Mouse (Mus musculus) intestine, embryonic 14.5 days (tissue): ENCODE results near the gene Gm20518. TPM values are rescaled to one million over a fixed set of nuclear protein-coding genes. Genes with fewer than 3 reads are reported as not detected.

ENCODE experiments used
- ATAC-seq: fragments of 200-750 bp; cut with Nextera tagmentation; replicated peaks from 2 replicates; pipeline ENCODE4 v1.8.0; 2017; ENCODE audit warnings: low read depth, moderate number of reproducible peaks, moderate TSS enrichment, moderate library complexity; ENCODE audit not compliant: low FRiP score, low TSS enrichment
- DNase-seq: peaks from one replicate; pipeline ENCODE4 v3.0.0-alpha.2; 2018; ENCODE audit warnings: low spot score
- H3K27ac ChIP-seq: fragments of 300-500 bp; sonication (generic); 2 replicates; pipeline ENCODE4 v1.5.1; 2014; ENCODE audit warnings: low read depth, mild to moderate bottlenecking, control low read depth
- H3K27me3 ChIP-seq: fragments of 300-500 bp; sonication (generic); replicated peaks from 2 replicates; pipeline ENCODE4 v1.6.1; 2014; ENCODE audit warnings: low read length, control low read depth; ENCODE audit not compliant: control insufficient read depth, insufficient read depth
- H3K36me3 ChIP-seq: fragments of 300-500 bp; sonication (generic); 2 replicates; pipeline ENCODE4 v1.6.1; 2014; ENCODE audit warnings: low read length, control low read depth; ENCODE audit not compliant: control insufficient read depth, insufficient read depth
- H3K4me1 ChIP-seq: fragments of 300-500 bp; sonication (generic); replicated peaks from 2 replicates; pipeline ENCODE4 v1.6.1; 2014; ENCODE audit warnings: low read length, control low read depth, mixed read lengths; ENCODE audit not compliant: control insufficient read depth, insufficient read depth
- H3K4me2 ChIP-seq: fragments of 300-500 bp; sonication (generic); 2 replicates; pipeline ENCODE4 v1.6.1; 2014; ENCODE audit warnings: low read length
- H3K4me3 ChIP-seq: fragments of 300-500 bp; sonication (generic); 2 replicates; pipeline ENCODE4 v1.5.1; 2014; ENCODE audit warnings: low read depth, low read length, control low read depth, mixed read lengths
- H3K9ac ChIP-seq: fragments of 300-500 bp; sonication (generic); 2 replicates; pipeline ENCODE4 v1.6.1; 2014; ENCODE audit warnings: mild to moderate bottlenecking, low read length
- H3K9me3 ChIP-seq: fragments of 300-500 bp; sonication (generic); 2 replicates; pipeline ENCODE4 v1.6.1; 2016; ENCODE audit warnings: low read length, control low read depth; ENCODE audit not compliant: control insufficient read depth
- WGBS: fragments of 180-500 bp; shearing (Covaris S2); extraction: QIAGEN DNeasy Blood & Tissue Kit; methylation state at CpG from one replicate; pipeline ENCODE4 v1.1.7; 2014; 5-methylcytosine and 5-hydroxymethylcytosine counted together
- polyA plus RNA-seq: library from polyadenylated mRNA; unstranded; fragments of >200 nt; fragmentation: Nextera tagmentation; extraction: Ambion mirVana; gene quantifications from 2 replicates; pipeline ENCODE4 v1.2.1, GENCODE M21; 2014

The Gm20518 gene
- polyA plus RNA-seq, 1 experiment from 2014 or later, result 0.37 TPM

DNA sequence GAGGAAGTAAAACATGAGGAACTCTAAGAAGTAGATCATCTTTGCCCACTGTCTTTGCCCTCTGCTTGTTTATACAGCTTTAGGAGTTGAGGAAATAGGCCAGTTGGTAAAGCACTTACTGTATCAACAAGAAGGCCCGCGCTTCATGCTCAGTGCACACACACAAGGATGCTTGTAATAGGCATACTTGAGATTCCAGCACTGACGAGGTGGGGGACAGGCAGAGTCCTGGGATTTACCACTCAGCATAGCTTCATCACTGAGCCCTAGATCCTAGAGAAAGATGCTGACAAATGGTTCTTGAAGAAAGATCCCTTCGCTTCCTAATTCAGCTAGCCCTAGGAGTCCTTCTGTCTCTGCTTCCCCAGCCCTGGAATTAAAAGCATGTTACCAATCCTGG lies 78.3 kb downstream of the Gm20518 start:
- 39% methylated on average over 4 of the region's 4 CpGs for WGBS
- Histone ChIP-seq H3K9me3 (no peaks in the 10 kb centered on the region), H3K4me1 (peaks cover 23% of the 10 kb centered on the region), H3K4me2 (no peak overlapping the region), H3K36me3 (0 out of 2 replicates have a peak, but pooled peaks cover 2% of the 10 kb centered on the region), H3K9ac (no peak overlapping the region), H3K27me3 (peaks cover 3% of the 10 kb centered on the region; the same call in 1 of the 2 replicates), H3K4me3 (no peak overlapping the region), H3K27ac (no peak overlapping the region)
- no peak for ATAC-seq
- no peak for DNase-seq

DNA sequence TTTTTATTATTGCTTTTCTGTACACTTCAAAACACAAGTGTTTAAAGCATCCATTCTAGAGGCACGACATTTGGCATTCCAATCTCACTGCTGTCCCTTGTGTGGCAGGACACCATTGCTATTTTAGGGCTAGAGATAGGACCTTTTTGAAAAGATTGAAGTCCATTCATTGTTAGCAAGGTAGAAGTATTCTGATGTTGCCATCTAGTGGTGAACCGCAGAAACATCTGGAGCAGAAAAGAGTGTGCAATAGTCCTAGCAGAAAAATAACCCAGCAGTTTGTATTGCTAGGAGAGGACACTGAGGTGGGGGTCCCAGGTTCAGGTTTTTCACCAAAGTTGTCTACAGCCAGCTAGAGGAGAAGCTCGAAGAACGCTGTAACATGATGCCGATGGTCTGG lies 79.4 kb downstream of the Gm20518 start:
- no peak for ATAC-seq
- Histone ChIP-seq H3K9me3 (no peaks in the 10 kb centered on the region), H3K4me2 (no peak overlapping the region), H3K27ac (no peak overlapping the region), H3K36me3 (0 out of 2 replicates have a peak, but pooled peaks cover 5% of the 10 kb centered on the region), H3K4me1 (peaks cover 32% of the 10 kb centered on the region), H3K4me3 (no peak overlapping the region), H3K9ac (no peak overlapping the region), H3K27me3 (peaks cover 3% of the 10 kb centered on the region; the same call in 1 of the 2 replicates)
- DNase-seq, result no peak
- WGBS, result 7% methylated on average over 5 of the region's 5 CpGs

DNA sequence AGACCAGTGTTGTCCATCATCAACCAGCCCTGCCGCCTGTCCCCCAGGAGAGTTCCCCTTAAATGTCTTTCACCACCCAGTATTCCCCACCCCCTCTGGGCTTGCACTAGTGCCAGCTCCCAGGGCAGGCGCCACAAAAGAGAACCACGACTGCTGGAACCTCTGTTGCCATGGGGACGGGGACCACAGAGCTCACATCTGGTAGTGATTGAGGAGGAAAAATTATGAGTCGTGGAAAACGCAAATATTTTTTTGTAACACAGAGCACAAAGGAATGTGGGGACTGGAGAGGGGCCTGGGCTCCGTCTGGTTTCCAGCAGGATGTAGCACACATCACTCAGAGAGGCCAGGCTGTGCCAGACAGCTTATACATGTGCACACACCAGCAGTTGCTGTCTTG lies 81.8 kb downstream of the Gm20518 start:
- Histone ChIP-seq H3K4me2 (no peak overlapping the region), H3K27ac (peak overlapping the region; percentile 77), H3K4me3 (no peak overlapping the region), H3K9ac (no peak overlapping the region), H3K27me3 (peaks cover 19% of the 10 kb centered on the region), H3K4me1 (peaks cover 34% of the 10 kb centered on the region), H3K9me3 (no peaks in the 10 kb centered on the region), H3K36me3 (0 out of 2 replicates have a peak, but pooled peaks cover 5% of the 10 kb centered on the region)
- 16% methylated on average over 7 of the region's 7 CpGs for WGBS
- peak; percentile 63 for DNase-seq
- ATAC-seq, result peak; percentile 56

DNA sequence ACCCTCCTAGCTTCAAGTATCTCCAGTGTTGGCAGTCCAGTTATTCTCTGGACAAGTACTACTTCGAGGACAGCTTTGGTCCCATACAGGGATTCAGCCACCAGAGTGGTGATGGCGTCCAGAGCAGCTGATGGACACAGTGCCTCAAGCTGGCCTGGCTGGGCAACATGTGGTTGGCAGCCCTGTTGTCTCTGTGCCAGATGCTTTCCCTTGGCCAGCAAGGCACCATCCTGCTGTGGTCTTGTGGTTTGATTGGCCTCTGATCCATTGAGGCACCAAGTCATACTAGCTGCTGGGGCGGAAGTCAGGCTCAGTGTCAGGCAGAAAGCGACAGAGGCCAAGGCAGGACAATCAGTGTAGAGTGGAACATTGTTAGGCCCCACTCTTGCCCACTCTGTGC lies 82.3 kb downstream of the Gm20518 start:
- Histone ChIP-seq H3K27ac (peak overlapping the region; percentile 77), H3K27me3 (peaks cover 21% of the 10 kb centered on the region), H3K36me3 (0 out of 2 replicates have a peak, but pooled peaks cover 5% of the 10 kb centered on the region), H3K4me1 (peaks cover 40% of the 10 kb centered on the region), H3K9me3 (no peaks in the 10 kb centered on the region), H3K9ac (no peak overlapping the region), H3K4me3 (no peak overlapping the region), H3K4me2 (no peak overlapping the region)
- WGBS, result 80% methylated on average over 4 of the region's 4 CpGs
- ATAC-seq (no peak), DNase-seq (no peak)

DNA sequence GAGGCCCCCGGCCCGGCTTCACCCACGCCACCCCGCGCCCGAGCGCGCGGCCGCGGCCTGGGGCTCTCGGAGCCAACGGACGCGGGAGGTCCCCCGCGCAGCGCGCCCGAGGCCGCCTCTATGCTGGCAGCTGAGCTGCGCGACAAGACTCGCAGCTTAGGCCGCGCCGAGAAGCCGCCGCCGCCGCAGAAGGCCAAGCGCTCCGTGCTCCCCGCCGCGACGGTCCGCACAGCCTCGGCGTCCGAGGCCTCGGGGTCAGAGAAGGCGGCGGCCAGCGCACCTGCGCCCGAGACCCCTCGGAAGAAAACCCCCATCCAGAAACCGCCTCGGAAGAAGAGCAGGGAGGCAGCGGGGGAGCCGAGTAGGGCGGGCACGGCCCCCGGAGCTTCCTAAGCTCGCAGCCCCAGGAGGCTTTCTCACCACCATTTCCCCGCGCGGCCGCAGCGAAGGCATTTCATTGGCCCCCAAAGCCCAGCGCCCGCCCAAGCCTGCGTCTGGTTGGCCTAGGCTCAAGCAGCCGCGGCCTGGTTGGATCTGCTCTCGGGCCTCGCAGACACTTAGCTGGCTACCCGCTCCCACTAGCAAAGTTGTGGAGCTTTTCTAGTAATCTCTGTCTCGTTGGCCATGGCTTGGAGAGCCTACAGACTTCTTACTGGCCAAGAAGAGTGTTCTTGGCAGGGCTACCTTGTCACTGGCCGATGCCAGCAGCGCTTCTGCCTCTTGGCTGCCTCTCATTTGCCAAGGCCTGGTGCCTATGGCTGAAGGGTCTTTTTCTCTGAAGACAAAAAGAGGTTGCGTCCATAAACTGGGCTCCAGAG lies 84.1 kb downstream of the Gm20518 start:
- Histone ChIP-seq H3K27me3 (peaks cover 36% of the 10 kb centered on the region), H3K4me2 (peak overlapping the region; percentile 65), H3K4me1 (peaks cover 57% of the 10 kb centered on the region), H3K9ac (peak overlapping the region; percentile 42), H3K4me3 (peak overlapping the region; percentile 31), H3K27ac (peak overlapping the region; percentile 36; the same call in 1 of the 2 replicates), H3K9me3 (no peaks in the 10 kb centered on the region), H3K36me3 (peaks cover 14% of the 10 kb centered on the region; the same call in 1 of the 2 replicates)
- DNase-seq (peak; percentile 90), ATAC-seq (peak; percentile 55)
- WGBS, result 8% methylated on average over 72 of the region's 73 CpGs

DNA sequence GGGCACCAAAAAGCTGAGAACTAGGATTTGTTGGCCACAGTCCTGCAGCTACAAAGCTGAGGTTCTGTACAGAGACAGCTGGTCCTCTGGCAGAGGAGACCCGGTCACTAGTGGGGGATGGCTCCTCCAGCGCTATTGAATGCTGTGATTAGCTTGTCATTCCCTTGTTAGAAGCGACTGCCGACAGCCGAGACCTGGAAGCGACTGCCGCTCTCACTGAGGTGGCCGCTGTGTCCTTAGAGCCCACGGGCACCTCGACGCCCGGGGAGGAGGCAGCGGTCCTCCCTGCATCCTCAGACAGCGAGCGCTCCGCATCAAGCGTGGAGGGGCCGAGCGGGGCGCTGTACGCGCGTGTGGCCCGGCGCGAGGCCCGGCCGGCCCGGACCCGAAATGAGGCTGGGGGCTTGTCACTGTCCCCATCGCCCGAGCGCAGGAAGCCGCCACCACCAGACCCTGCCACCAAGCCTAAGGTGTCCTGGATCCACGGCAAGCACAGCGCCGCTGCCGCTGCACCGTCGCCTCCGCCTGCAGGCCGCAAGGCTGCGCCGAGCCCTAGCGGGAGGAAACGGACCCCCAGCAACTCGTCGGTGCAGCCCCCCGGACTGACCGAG lies 84.8 kb downstream of the Gm20518 start:
- peak overlapping the region; percentile 36; the same call in 1 of the 2 replicates for H3K27ac ChIP-seq
- peak; percentile 81 for DNase-seq

DNA sequence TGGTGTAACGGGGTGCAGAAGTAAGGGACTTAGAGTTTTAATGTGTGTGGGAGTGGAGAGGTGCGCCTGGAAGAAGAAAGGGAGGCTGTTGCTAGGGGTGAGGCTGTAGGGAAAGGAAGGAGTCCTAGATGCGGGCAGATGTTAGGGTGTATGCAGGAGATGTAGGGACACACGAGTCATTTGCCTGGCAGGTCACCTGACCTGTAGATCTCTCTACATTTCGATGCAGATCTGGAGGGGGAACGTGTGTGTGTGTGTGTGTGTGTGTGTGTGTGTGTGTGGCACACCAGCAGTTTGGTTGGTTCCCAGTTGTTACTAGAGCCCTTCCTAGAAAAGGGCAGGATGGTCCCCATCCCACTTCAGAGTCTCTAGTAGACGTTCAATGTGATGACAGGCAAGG lies 86.5 kb downstream of the Gm20518 start:
- H3K4me1 ChIP-seq, result peaks cover 72% of the 10 kb centered on the region
- no peak overlapping the region; the same call in 1 of the 2 replicates for H3K4me2 ChIP-seq
- ATAC-seq (no peak), DNase-seq (no peak)
- H3K9me3 ChIP-seq, result no peaks in the 10 kb centered on the region
- WGBS, result 29% methylated on average over 7 of the region's 7 CpGs
- H3K4me3 ChIP-seq, result no peak overlapping the region
- H3K27me3 ChIP-seq, result peaks cover 52% of the 10 kb centered on the region
- peaks cover 14% of the 10 kb centered on the region; the same call in 1 of the 2 replicates for H3K36me3 ChIP-seq
- no peak overlapping the region for H3K27ac ChIP-seq
- H3K9ac ChIP-seq, result no peak overlapping the region

More for the DNA sequence above, 84.8 kb downstream of the Gm20518 start:
- Histone ChIP-seq H3K4me1 (peaks cover 64% of the 10 kb centered on the region), H3K27me3 (peaks cover 43% of the 10 kb centered on the region), H3K4me3 (peak overlapping the region; percentile 31), H3K4me2 (peak overlapping the region; percentile 65), H3K9ac (peak overlapping the region; percentile 42), H3K36me3 (peaks cover 14% of the 10 kb centered on the region; the same call in 1 of the 2 replicates), H3K9me3 (no peaks in the 10 kb centered on the region)
- 14% methylated on average over 48 of the region's 50 CpGs for WGBS
- ATAC-seq, result no peak

DNA sequence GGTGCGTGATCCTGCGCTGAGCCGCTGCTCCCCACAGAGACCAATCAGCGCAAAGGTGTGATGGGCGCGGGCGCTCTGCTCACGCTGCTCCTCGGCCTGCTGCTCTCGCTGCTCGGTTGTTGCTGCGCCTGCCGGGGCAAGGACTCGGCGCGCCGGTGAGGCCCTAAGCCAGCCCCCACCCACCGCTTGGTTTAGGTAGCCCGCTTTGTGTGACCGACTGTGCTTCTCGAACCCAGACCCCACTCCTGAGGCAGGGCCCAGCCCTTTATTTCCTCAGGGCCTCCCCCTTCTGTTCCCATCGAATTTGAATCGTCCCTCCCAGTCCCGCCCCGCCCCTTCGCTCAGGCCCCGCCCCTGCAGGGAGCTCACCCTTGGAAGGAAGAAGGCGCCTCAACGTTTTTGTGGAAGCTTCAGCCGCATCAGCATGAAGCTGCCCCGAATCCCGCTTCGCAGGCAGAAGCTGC lies 87.0 kb downstream of the Gm20518 start:
- H3K4me2 ChIP-seq, result peak overlapping the region; percentile 46
- peaks cover 57% of the 10 kb centered on the region for H3K27me3 ChIP-seq
- ATAC-seq, result peak; percentile 13; the same call in 1 of the 2 replicates
- no peak overlapping the region for H3K9ac ChIP-seq
- peak overlapping the region; percentile 20 for H3K4me3 ChIP-seq
- no peaks in the 10 kb centered on the region for H3K9me3 ChIP-seq
- peaks cover 14% of the 10 kb centered on the region; the same call in 1 of the 2 replicates for H3K36me3 ChIP-seq
- peaks cover 72% of the 10 kb centered on the region for H3K4me1 ChIP-seq
- WGBS, result 13% methylated on average over 33 of the region's 33 CpGs
- H3K27ac ChIP-seq, result no peak overlapping the region
- peak; percentile 85 for DNase-seq
